Mouse (Mus musculus) myocyte (in vitro differentiated cells): ENCODE measurements around the gene Slc23a2. TPM values are rescaled to one million over a fixed set of nuclear protein-coding genes. Genes with fewer than 3 reads are reported as not detected.

Experiments
- H3K27me3 ChIP-seq: one replicate; pipeline ENCODE4 v1.6.1; 2011; ENCODE audit not compliant: control insufficient read depth, insufficient read depth, insufficient read length
- H3K36me3 ChIP-seq: one replicate; pipeline ENCODE4 v1.6.1; 2011; ENCODE audit not compliant: control insufficient read depth, insufficient read depth
- H3K4me2 ChIP-seq: one replicate; pipeline ENCODE4 v1.6.1; 2011; ENCODE audit warnings: low read depth, control low read depth
- H3K4me3 ChIP-seq: one replicate; pipeline ENCODE4 v1.5.1; 2011; ENCODE audit warnings: mild to moderate bottlenecking, control low read depth, moderate library complexity
- H3K79me2 ChIP-seq: one replicate; pipeline ENCODE4 v1.6.1; 2011; ENCODE audit not compliant: control insufficient read depth, insufficient read depth
- H3ac ChIP-seq: one replicate; pipeline ENCODE4 v1.6.1; 2011; ENCODE audit not compliant: control insufficient read depth, insufficient read length
- CEBPB ChIP-seq: IDR thresholded peaks from 2 replicates; pipeline ENCODE4 v1.6.1; 2011; ENCODE audit warnings: mild to moderate bottlenecking, moderate library complexity; ENCODE audit not compliant: poor library complexity, insufficient read depth, severe bottlenecking
- E2F4 ChIP-seq: IDR thresholded peaks from one replicate; pipeline ENCODE4 v1.6.1; 2011; ENCODE audit warnings: mild to moderate bottlenecking, control low read depth, moderate library complexity; ENCODE audit not compliant: insufficient read depth
- MAX ChIP-seq: IDR thresholded peaks from one replicate; pipeline ENCODE4 v1.6.1; 2011; ENCODE audit warnings: low read depth, mild to moderate bottlenecking, control low read depth
- MYOD1 ChIP-seq, 3 experiments: IDR thresholded peaks; one replicate each; pipeline ENCODE4 v1.6.1; 2011; ENCODE audit warnings: control low read depth in 2 of 3, low read depth in 2 of 3, mild to moderate bottlenecking in 2 of 3, moderate library complexity in 1 of 3; ENCODE audit not compliant: insufficient read length in 2 of 3, control insufficient read depth in 1 of 3
- MYOG ChIP-seq, 3 experiments: IDR thresholded peaks; one replicate each; pipeline ENCODE4 v1.6.1; 2011; ENCODE audit warnings: control low read depth in 2 of 3, low read depth in 2 of 3, mild to moderate bottlenecking in 2 of 3; ENCODE audit not compliant: insufficient read length in 2 of 3, control insufficient read depth in 1 of 3, insufficient read depth in 1 of 3
- POLR2A ChIP-seq: IDR thresholded peaks from one replicate; pipeline ENCODE4 v1.6.1; 2011; ENCODE audit warnings: low read depth, mild to moderate bottlenecking, control low read depth, moderate library complexity; ENCODE audit not compliant: insufficient read length
- POLR2AphosphoS2 ChIP-seq: IDR thresholded peaks from one replicate; pipeline ENCODE4 v1.6.1; 2011; ENCODE audit warnings: low read depth, control low read depth; ENCODE audit not compliant: insufficient read length
- REST ChIP-seq: IDR thresholded peaks from one replicate; pipeline ENCODE4 v1.6.1; 2011; ENCODE audit warnings: mild to moderate bottlenecking, control low read depth, moderate library complexity; ENCODE audit not compliant: insufficient read depth, insufficient read length
- SRF ChIP-seq: IDR thresholded peaks from one replicate; pipeline ENCODE4 v1.6.1; 2011; ENCODE audit warnings: low read depth; ENCODE audit not compliant: control insufficient read depth, insufficient read length
- TCF12 ChIP-seq: IDR thresholded peaks from one replicate; pipeline ENCODE4 v1.6.1; 2011; ENCODE audit warnings: mild to moderate bottlenecking, control low read depth; ENCODE audit not compliant: poor library complexity, insufficient read depth, severe bottlenecking
- TCF3 ChIP-seq: IDR thresholded peaks from one replicate; pipeline ENCODE4 v1.6.1; 2011; ENCODE audit warnings: low read depth, control low read depth; ENCODE audit not compliant: insufficient read length
- USF1 ChIP-seq: IDR thresholded peaks from one replicate; pipeline ENCODE4 v1.6.1; 2011; ENCODE audit warnings: low read depth, mild to moderate bottlenecking, control low read depth, moderate library complexity
- polyA plus RNA-seq: library from polyadenylated mRNA; unstranded; fragments of >200 nt; fragmentation: generic; extraction: Trizol; gene quantifications from one replicate; pipeline ENCODE4 v1.2.1, GENCODE M21; 2012; ENCODE audit warnings: missing spikeins

Slc23a2 gene
- polyA plus RNA-seq, 1 experiment: 14.5 TPM

- Histone ChIP-seq H3K36me3 (peaks cover 47% of the 10 kb centered on the region), H3K27me3 (no peaks in the 10 kb centered on the region), H3ac (no peak overlapping the region), H3K4me3 (no peak overlapping the region), H3K4me2 (no peak overlapping the region), H3K79me2 (peaks cover 18% of the 10 kb centered on the region)
- TF ChIP-seq MYOD1 (IDR thresholded peaks at IDR 0.05; ENCODE audit: control insufficient read depth in 1 of 3, insufficient read length in 2 of 3, low read depth in 2 of 3): no peak
- TF ChIP-seq REST: no peak
- no peak for TF ChIP-seq CEBPB
- TF ChIP-seq POLR2AphosphoS2: no peak
- TF ChIP-seq TCF12: no peak
- no peak for TF ChIP-seq E2F4
- no peak for TF ChIP-seq USF1
Observed at GRCm38 (mm10) chr2:132092722-132093121, 52.2 kb downstream of the Slc23a2 start.

GRCm38 (mm10) chr2:132091749-132092148, 53.2 kb downstream of the Slc23a2 start:
- H3K4me2 ChIP-seq: no peak overlapping the region
- TF ChIP-seq POLR2AphosphoS2 (no peak), SRF (no peak), MYOD1 (IDR thresholded peaks at IDR 0.05; ENCODE audit: control insufficient read depth in 1 of 3, insufficient read length in 2 of 3, low read depth in 2 of 3) (no peak), TCF12 (no peak), MYOG (IDR thresholded peaks at IDR 0.05; ENCODE audit: control insufficient read depth in 1 of 3, insufficient read depth in 1 of 3, insufficient read length in 2 of 3, low read depth in 2 of 3) (no peak), CEBPB (no peak), MAX (no peak), POLR2A (no peak), TCF3 (no peak), REST (no peak), E2F4 (no peak), USF1 (no peak)
- H3ac ChIP-seq: no peak overlapping the region
- H3K27me3 ChIP-seq: no peaks in the 10 kb centered on the region
- H3K36me3 ChIP-seq: peaks cover 50% of the 10 kb centered on the region
- peaks cover 13% of the 10 kb centered on the region for H3K79me2 ChIP-seq
- no peak overlapping the region for H3K4me3 ChIP-seq

- Histone ChIP-seq H3K36me3 (peaks cover 48% of the 10 kb centered on the region), H3ac (no peak overlapping the region), H3K27me3 (no peaks in the 10 kb centered on the region), H3K4me2 (peak overlapping the region; percentile 37), H3K79me2 (no peaks in the 10 kb centered on the region), H3K4me3 (no peak overlapping the region)
- TF ChIP-seq POLR2AphosphoS2 (no peak), CEBPB (peak; percentile 99), TCF12 (no peak)
Observed at GRCm38 (mm10) chr2:132084813-132085212, 60.1 kb downstream of the Slc23a2 start.

- Histone ChIP-seq H3K27me3 (no peaks in the 10 kb centered on the region), H3K36me3 (peaks cover 45% of the 10 kb centered on the region), H3K4me3 (no peak overlapping the region), H3K79me2 (no peaks in the 10 kb centered on the region), H3K4me2 (peak overlapping the region; percentile 37), H3ac (no peak overlapping the region)
- no peak for TF ChIP-seq POLR2AphosphoS2
- TF ChIP-seq CEBPB: peak; percentile 85
- TF ChIP-seq USF1: no peak
- no peak for TF ChIP-seq REST
Observed at GRCm38 (mm10) chr2:132084396-132084795, 60.5 kb downstream of the Slc23a2 start.

GRCm38 (mm10) chr2:132079139-132079538, 65.8 kb downstream of the Slc23a2 start:
- TF ChIP-seq SRF: no peak
- Histone ChIP-seq H3K4me2 (no peak overlapping the region), H3K27me3 (no peaks in the 10 kb centered on the region), H3K79me2 (no peaks in the 10 kb centered on the region), H3K36me3 (peaks cover 51% of the 10 kb centered on the region), H3ac (no peak overlapping the region), H3K4me3 (no peak overlapping the region)

GRCm38 (mm10) chr2:132073052-132073451, 71.9 kb downstream of the Slc23a2 start:
- Histone ChIP-seq H3K4me2 (no peak overlapping the region), H3K36me3 (peaks cover 69% of the 10 kb centered on the region), H3K27me3 (no peaks in the 10 kb centered on the region), H3K79me2 (no peaks in the 10 kb centered on the region), H3K4me3 (no peak overlapping the region), H3ac (no peak overlapping the region)
- no peak for TF ChIP-seq POLR2A
- no peak for TF ChIP-seq POLR2AphosphoS2
